Mouse (Mus musculus) bone marrow, adult 2 months (tissue): ENCODE measurements around the gene Agr3.

ENCODE experiments used
- CTCF ChIP-seq: fragments of 200-500 bp; IDR thresholded peaks from 2 replicates; pipeline ENCODE4 v1.5.1; 2011; ENCODE audit warnings: low read length, control low read depth; ENCODE audit not compliant: control insufficient read depth, insufficient read depth
- POLR2A ChIP-seq: fragments of 200-500 bp; IDR thresholded peaks from 2 replicates; pipeline ENCODE4 v1.6.1; 2011; ENCODE audit warnings: low read depth, mild to moderate bottlenecking, control low read depth, low read length, borderline replicate concordance; ENCODE audit not compliant: control insufficient read depth

- TF ChIP-seq CTCF: no peak
- TF ChIP-seq POLR2A: no peak
Observed at GRCm38 (mm10) chr12:35932816-35933215, 7.4 kb downstream of the Agr3 start.
